Mouse (Mus musculus) embryonic stem cell, embryonic (primary cell): Measurements from ENCODE around the gene Xylb.

Source experiments
- CTCF ChIA-PET, 4 experiments: fragments of 300-600 bp in 2 of 4; fragments of 350-600 bp in 2 of 4; sonication (Branson Sonifier 250); formaldehyde crosslinking; loops; one replicate each; lab custom pipeline; 2022; ENCODE audit warnings: inconsistent platforms in 2 of 4; lab: Charles Lee
- POLR2A ChIA-PET, 4 experiments: fragments of 300-600 bp in 2 of 4; fragments of 350-600 bp in 2 of 4; sonication (Branson Sonifier 250); formaldehyde crosslinking; loops; one replicate each; lab custom pipeline; 2022; ENCODE audit warnings: antibody characterized with exemption in 4 of 4, inconsistent platforms in 1 of 4; lab: Charles Lee

The Xylb gene

GRCm38 (mm10) chr9:119438498-119439000 lies 81.4 kb downstream of the Xylb start:
- ChIA-PET POLR2A (interaction anchor here in 3 of 4 experiments (0.7 to 1.5 kb wide), 8 partner anchors 8 to 340 kb away, joined by 3 to 6 read pairs (median 3); no protein-coding TSS in a partner anchor), CTCF (interaction anchor here in 2 of 4 experiments (0.8 to 1.4 kb wide), 3 partner anchors 9 to 56 kb away, joined by 3 to 6 read pairs (median 3); no protein-coding TSS in a partner anchor)
